Mouse (Mus musculus): ENCODE measurements around the gene Lin52. TPM values are rescaled to one million over a fixed set of nuclear protein-coding genes. Genes with fewer than 3 reads are reported as not detected.

Lin52 gene
- 31.1 and 31.8 TPM in 2 replicates for polyA plus RNA-seq (2016; fragmentation: Nextera tagmentation; extraction: Ambion mirVana)

- Histone ChIP-seq H3K4me2 (replicated peaks) (peak within 1 kb of the TSS; percentile 97), H3K27ac (peak within 1 kb of the TSS; percentile 60), H3K4me3 (peak within 1 kb of the TSS; percentile 72), H3K27me3 (0 out of 2 replicates have a peak, but pooled peaks cover 4% of the 10 kb centered on the region), H3K4me1 (peaks cover 20% of the 10 kb centered on the region), H3K9ac (peak within 1 kb of the TSS; percentile 75), H3K9me3 (replicated peaks) (no peaks in the 10 kb centered on the region), H3K36me3 (no peaks in the 10 kb centered on the region)
- ATAC-seq (ENCODE audit: low FRiP score): peak; percentile 99
- WGBS: under 1% methylated on average over 49 of the region's 49 CpGs
Observed at GRCm38 (mm10) chr12:84450718-84451646, at the start of gene Lin52, which contains the start of gene Aldh6a1. TSS of gene Lin52 (plus strand) at chr12:84451422. TSS of gene Aldh6a1 (minus strand) at chr12:84451004.

DNA sequence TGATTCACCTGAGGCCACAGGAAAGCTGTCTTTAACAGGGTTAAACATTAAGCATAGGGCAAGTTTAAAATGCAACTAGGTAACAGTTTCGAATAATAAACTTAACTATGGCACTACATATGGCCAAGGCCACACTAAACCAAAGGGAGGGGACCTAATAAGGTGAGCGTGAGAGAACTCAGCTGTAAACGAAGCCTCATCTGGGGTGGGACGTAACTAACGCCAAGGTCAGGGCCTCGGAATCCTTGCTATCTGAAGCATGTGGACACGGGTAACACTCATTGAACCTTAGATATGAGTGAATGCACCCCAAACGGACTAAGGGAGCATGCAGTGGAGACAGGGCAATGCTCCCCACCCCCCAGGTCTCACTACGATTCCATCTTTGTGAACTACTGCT, 48.3 kb upstream of the Lin52 start:
- no peak overlapping the region for H3K27ac ChIP-seq
- no peaks in the 10 kb centered on the region for H3K9me3 ChIP-seq (replicated peaks)
- WGBS: 83% methylated on average over 9 of the region's 9 CpGs
- no peaks in the 10 kb centered on the region for H3K27me3 ChIP-seq
- no peak overlapping the region for H3K4me3 ChIP-seq
- no peaks in the 10 kb centered on the region for H3K36me3 ChIP-seq
- no peak overlapping the region for H3K4me2 ChIP-seq (replicated peaks)
- peaks cover 4% of the 10 kb centered on the region for H3K4me1 ChIP-seq
- H3K9ac ChIP-seq: no peak overlapping the region
- ATAC-seq (ENCODE audit: low FRiP score): no peak

- ATAC-seq (ENCODE audit: low FRiP score): no peak
- 79% methylated on average over 6 of the region's 6 CpGs for WGBS
- Histone ChIP-seq H3K4me3 (no peak overlapping the region), H3K9me3 (replicated peaks) (no peaks in the 10 kb centered on the region), H3K36me3 (no peaks in the 10 kb centered on the region), H3K27me3 (0 out of 2 replicates have a peak, but pooled peaks cover under 1% of the 10 kb centered on the region), H3K27ac (no peak overlapping the region), H3K9ac (no peak overlapping the region), H3K4me1 (peaks cover 13% of the 10 kb centered on the region), H3K4me2 (replicated peaks) (no peak overlapping the region)
Observed at GRCm38 (mm10) chr12:84404541-84404940, 46.7 kb upstream of the Lin52 start.

DNA sequence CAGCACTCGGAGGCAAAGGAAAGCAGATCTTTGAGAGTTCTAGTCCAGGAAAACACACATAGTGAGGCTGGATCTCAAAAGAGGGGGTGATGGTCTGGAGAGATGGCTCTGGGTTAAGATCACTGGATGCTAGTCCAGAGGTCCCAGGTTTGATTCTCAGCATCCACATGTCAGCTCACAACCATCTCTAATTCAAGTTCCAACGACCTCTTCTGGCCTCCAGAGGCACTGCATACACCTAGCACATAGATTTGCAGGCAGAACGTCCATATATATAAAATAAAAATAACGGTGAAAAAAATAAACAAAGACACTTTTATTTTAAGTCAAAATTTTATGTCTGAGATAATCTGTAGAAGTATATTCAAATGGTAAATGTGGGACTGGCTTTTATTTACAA, 44.0 kb upstream of the Lin52 start:
- H3K9me3 ChIP-seq (replicated peaks): no peaks in the 10 kb centered on the region
- H3K9ac ChIP-seq: no peak overlapping the region
- no peak for ATAC-seq (ENCODE audit: low FRiP score)
- H3K27ac ChIP-seq: no peak overlapping the region
- whole genome bisulfite sequencing: 64% methylated on average over 4 of the region's 4 CpGs
- 0 out of 2 replicates have a peak, but pooled peaks cover 2% of the 10 kb centered on the region for H3K27me3 ChIP-seq
- H3K4me3 ChIP-seq: no peak overlapping the region
- H3K4me2 ChIP-seq (replicated peaks): no peak overlapping the region
- H3K4me1 ChIP-seq: peaks cover 13% of the 10 kb centered on the region
- H3K36me3 ChIP-seq: no peaks in the 10 kb centered on the region

DNA sequence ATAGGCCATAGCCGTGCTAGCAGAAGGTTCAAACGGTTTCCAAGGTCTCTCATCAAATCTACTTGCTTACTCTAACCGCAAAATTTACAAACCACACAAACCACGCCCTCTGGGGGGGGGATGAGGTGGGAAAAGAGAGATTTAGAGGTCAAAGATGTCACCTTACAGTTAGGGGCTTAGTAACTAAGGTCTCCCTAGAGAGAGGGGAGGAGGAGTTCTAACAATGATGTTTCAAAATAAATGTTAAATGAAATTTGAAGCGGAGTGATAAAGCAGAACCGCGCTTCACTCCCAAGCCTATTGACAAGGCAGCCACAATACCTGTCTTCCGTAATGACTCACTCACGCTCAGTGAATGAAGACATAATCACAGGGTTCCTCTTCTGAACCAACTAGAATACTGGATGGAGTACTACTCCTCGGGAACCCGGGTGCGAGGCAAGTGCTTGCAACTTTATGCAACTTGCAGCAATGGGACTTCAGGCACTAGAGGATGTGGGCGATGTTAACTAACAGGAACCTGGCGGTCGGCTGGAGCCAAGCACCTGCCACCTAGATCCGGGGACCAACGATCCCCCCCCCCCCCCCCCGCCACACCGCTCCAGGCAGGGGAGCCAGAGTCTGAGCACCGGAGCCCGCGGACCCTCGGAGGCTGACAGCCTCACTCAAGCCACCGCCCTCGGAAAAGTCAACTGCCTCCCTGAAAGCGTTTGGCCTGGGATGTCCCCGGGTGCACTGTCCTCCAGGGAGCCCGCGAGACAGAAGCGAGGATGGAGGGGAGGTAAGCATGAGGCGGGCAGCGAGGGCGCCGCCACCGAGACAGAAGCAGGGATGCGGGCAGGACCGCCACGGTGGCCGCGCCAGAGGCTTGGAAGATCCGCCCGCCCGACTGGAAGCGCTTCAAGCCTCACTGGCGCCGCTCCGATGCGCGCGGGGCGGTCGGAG, 43.1 kb upstream of the Lin52 start:
- Histone ChIP-seq H3K27me3 (0 out of 2 replicates have a peak, but pooled peaks cover 2% of the 10 kb centered on the region), H3K4me2 (replicated peaks) (peak overlapping the region; percentile 93), H3K4me1 (peaks cover 13% of the 10 kb centered on the region), H3K4me3 (peak overlapping the region; percentile 81), H3K36me3 (no peaks in the 10 kb centered on the region), H3K9me3 (replicated peaks) (no peaks in the 10 kb centered on the region), H3K27ac (peak overlapping the region; percentile 88), H3K9ac (peak overlapping the region; percentile 84)
- 2% methylated on average over 51 of the region's 52 CpGs for WGBS
- peak; percentile 78 for ATAC-seq (ENCODE audit: low FRiP score)

GRCm38 (mm10) chr12:84408819-84409507, 42.3 kb upstream of the Lin52 start, which contains the start of the genes Entpd5 and Bbof1:
TSS of gene Entpd5 (minus strand) at chr12:84409029.
TSS of gene Bbof1 (plus strand) at chr12:84409071.
- peak within 1 kb of the TSS; percentile 93 for H3K4me2 ChIP-seq (replicated peaks)
- ATAC-seq (ENCODE audit: low FRiP score): peak; percentile 91
- H3K4me3 ChIP-seq: peak within 1 kb of the TSS; percentile 81
- peak within 1 kb of the TSS; percentile 88 for H3K27ac ChIP-seq
- H3K9me3 ChIP-seq (replicated peaks): no peaks in the 10 kb centered on the region
- peaks cover 13% of the 10 kb centered on the region for H3K4me1 ChIP-seq
- 0 out of 2 replicates have a peak, but pooled peaks cover 2% of the 10 kb centered on the region for H3K27me3 ChIP-seq
- WGBS: 2% methylated on average over 46 of the region's 63 CpGs
- H3K36me3 ChIP-seq: no peaks in the 10 kb centered on the region
- H3K9ac ChIP-seq: peak within 1 kb of the TSS; percentile 84

- 3% methylated on average over 50 of the region's 50 CpGs for WGBS
- Histone ChIP-seq H3K27me3 (no peaks in the 10 kb centered on the region), H3K4me2 (replicated peaks) (peak within 1 kb of the TSS; percentile 69), H3K36me3 (no peaks in the 10 kb centered on the region), H3K4me1 (peaks cover 3% of the 10 kb centered on the region; the same call in 1 of the 2 replicates), H3K27ac (peak within 1 kb of the TSS; percentile 67; the same call in 1 of the 2 replicates), H3K9ac (peak within 1 kb of the TSS; percentile 66), H3K9me3 (replicated peaks) (no peaks in the 10 kb centered on the region), H3K4me3 (peak within 1 kb of the TSS; percentile 56)
- ATAC-seq (ENCODE audit: low FRiP score): peak; percentile 89
Observed at GRCm38 (mm10) chr12:84416834-84417604, 34.2 kb upstream of the Lin52 start, which contains the start of gene Rnf113a2. TSS of gene Rnf113a2 (plus strand) at chr12:84417196.

DNA sequence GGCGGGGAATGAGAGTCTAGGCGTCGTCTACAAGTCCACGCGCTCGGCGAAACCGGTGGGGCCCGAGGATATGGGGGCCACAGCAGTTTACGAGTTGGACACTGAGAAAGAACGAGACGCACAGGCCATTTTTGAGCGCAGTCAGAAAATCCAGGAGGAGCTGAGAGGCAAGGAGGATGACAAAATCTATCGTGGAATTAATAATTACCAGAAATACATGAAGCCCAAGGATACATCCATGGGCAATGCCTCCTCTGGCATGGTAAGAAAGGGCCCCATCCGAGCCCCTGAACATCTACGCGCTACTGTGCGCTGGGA, 33.7 kb upstream of the Lin52 start:
- no peak for ATAC-seq (ENCODE audit: low FRiP score)
- peak overlapping the region; percentile 66 for H3K9ac ChIP-seq
- H3K9me3 ChIP-seq (replicated peaks): no peaks in the 10 kb centered on the region
- H3K27me3 ChIP-seq: no peaks in the 10 kb centered on the region
- peak overlapping the region; percentile 69 for H3K4me2 ChIP-seq (replicated peaks)
- no peaks in the 10 kb centered on the region for H3K36me3 ChIP-seq
- H3K4me1 ChIP-seq: peaks cover 3% of the 10 kb centered on the region; the same call in 1 of the 2 replicates
- peak overlapping the region; percentile 56 for H3K4me3 ChIP-seq
- WGBS: 38% methylated on average over 18 of the region's 18 CpGs
- peak overlapping the region; percentile 67; the same call in 1 of the 2 replicates for H3K27ac ChIP-seq

DNA sequence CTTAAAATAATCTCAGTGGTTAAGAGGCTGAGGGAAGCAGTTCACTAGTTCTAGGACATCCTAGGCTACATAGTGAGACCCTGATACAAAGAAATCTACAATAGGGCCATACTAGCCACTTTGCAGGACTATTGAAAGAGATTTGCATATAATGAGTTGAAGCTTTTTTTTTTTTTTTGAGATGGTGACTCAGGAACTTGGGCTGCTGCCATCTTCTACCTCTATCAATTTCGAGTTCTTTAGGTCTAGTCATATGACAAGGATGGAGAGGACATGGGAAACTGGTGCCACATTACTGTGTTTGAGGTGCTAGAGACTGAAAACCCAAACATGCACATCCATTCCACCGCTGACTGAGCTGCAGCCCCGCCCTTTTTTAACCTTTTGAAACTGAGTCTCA, 27.2 kb upstream of the Lin52 start:
- no peak for ATAC-seq (ENCODE audit: low FRiP score)
- no peak overlapping the region for H3K4me2 ChIP-seq (replicated peaks)
- H3K4me3 ChIP-seq: no peak overlapping the region
- 61% methylated on average over 3 of the region's 3 CpGs for WGBS
- H3K27me3 ChIP-seq: no peaks in the 10 kb centered on the region
- H3K4me1 ChIP-seq: no peaks in the 10 kb centered on the region
- H3K9me3 ChIP-seq (replicated peaks): no peaks in the 10 kb centered on the region
- H3K27ac ChIP-seq: no peak overlapping the region
- no peak overlapping the region for H3K9ac ChIP-seq
- H3K36me3 ChIP-seq: no peaks in the 10 kb centered on the region

- no peaks in the 10 kb centered on the region for H3K27me3 ChIP-seq
- no peaks in the 10 kb centered on the region for H3K9me3 ChIP-seq (replicated peaks)
- H3K27ac ChIP-seq: no peak overlapping the region
- H3K4me2 ChIP-seq (replicated peaks): no peak overlapping the region
- no peak overlapping the region for H3K4me3 ChIP-seq
- no peak overlapping the region for H3K9ac ChIP-seq
- WGBS: 97% methylated on average over 2 of the region's 2 CpGs
- ATAC-seq (ENCODE audit: low FRiP score): no peak
- peaks cover 11% of the 10 kb centered on the region; the same call in 1 of the 2 replicates for H3K36me3 ChIP-seq
- H3K4me1 ChIP-seq: no peaks in the 10 kb centered on the region
Observed at GRCm38 (mm10) chr12:84429825-84430224, 21.4 kb upstream of the Lin52 start.

DNA sequence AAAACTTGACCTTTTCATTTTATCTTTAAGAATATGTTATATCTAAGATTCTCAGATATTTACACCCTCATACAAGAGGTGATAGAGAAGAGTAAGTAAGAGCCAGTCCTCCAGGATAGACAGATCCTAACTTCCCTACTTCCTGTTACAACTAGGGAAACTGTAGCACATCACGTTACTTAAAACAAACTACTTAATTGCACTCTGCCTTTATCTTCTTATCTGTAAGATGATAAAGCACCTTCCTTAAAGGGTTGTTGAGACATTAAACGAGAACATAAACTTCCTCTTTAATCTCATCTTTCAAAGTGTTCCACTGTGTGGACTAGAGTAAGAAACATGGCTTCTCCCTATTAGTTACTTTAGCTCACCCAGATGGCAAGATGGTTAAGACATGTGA, 12.5 kb upstream of the Lin52 start:
- no peak overlapping the region for H3K9ac ChIP-seq
- no peaks in the 10 kb centered on the region for H3K36me3 ChIP-seq
- H3K4me3 ChIP-seq: no peak overlapping the region
- ATAC-seq (ENCODE audit: low FRiP score): no peak
- H3K4me1 ChIP-seq: no peaks in the 10 kb centered on the region
- WGBS: 72% methylated on average over 2 of the region's 2 CpGs
- H3K9me3 ChIP-seq (replicated peaks): no peaks in the 10 kb centered on the region
- H3K27ac ChIP-seq: no peak overlapping the region
- H3K4me2 ChIP-seq (replicated peaks): no peak overlapping the region
- no peaks in the 10 kb centered on the region for H3K27me3 ChIP-seq

All from hindbrain, embryonic 12.5 days (tissue).